Mouse (Mus musculus) stomach, embryonic 14.5 days (tissue): ENCODE results near the gene Cacna1g. TPM values are rescaled to one million over a fixed set of nuclear protein-coding genes. Genes with fewer than 3 reads are reported as not detected.

ENCODE experiments used
- ATAC-seq: fragments of 200-750 bp; cut with Nextera tagmentation; 2 replicates; pipeline ENCODE4 v1.8.0; 2017; ENCODE audit warnings: low read depth, moderate TSS enrichment; ENCODE audit not compliant: insufficient number of reproducible peaks, insufficient read depth, low FRiP score
- H3K27ac ChIP-seq: fragments of 300-500 bp; sonication (generic); 2 replicates; pipeline ENCODE4 v1.5.1; 2014; ENCODE audit warnings: mild to moderate bottlenecking, low read length, moderate library complexity, mixed read lengths
- H3K27me3 ChIP-seq: fragments of 300-500 bp; sonication (generic); 2 replicates; pipeline ENCODE4 v1.6.1; 2014; ENCODE audit warnings: low read length, control low read depth, mixed read lengths; ENCODE audit not compliant: control insufficient read depth, insufficient read depth
- H3K36me3 ChIP-seq: fragments of 300-500 bp; sonication (generic); 2 replicates; pipeline ENCODE4 v1.6.1; 2014; ENCODE audit warnings: mild to moderate bottlenecking, control low read depth, low read length, moderate library complexity, mixed read lengths; ENCODE audit not compliant: control insufficient read depth, insufficient read depth
- H3K4me1 ChIP-seq: fragments of 300-500 bp; sonication (generic); 2 replicates; pipeline ENCODE4 v1.6.1; 2014; ENCODE audit warnings: low read length, control low read depth, mixed read lengths; ENCODE audit not compliant: control insufficient read depth, insufficient read depth
- H3K4me2 ChIP-seq: fragments of 300-500 bp; sonication (generic); replicated peaks from 2 replicates; pipeline ENCODE4 v1.6.1; 2014; ENCODE audit warnings: low read depth, low read length, control low read depth
- H3K4me3 ChIP-seq: fragments of 300-500 bp; sonication (generic); 2 replicates; pipeline ENCODE4 v1.5.1; 2014; ENCODE audit warnings: low read depth, low read length, control low read depth
- H3K9ac ChIP-seq: fragments of 300-500 bp; sonication (generic); replicated peaks from 2 replicates; pipeline ENCODE4 v1.6.1; 2014; ENCODE audit warnings: low read depth, mild to moderate bottlenecking, control low read depth, low read length, moderate library complexity, mixed read lengths
- H3K9me3 ChIP-seq: fragments of 300-500 bp; sonication (generic); 2 replicates; pipeline ENCODE4 v1.6.1; 2016; ENCODE audit warnings: low read depth, low read length, control low read depth; ENCODE audit not compliant: control insufficient read depth
- WGBS: fragments of 180-500 bp; shearing (Covaris S2); extraction: QIAGEN DNeasy Blood & Tissue Kit; methylation state at CpG from one replicate; pipeline ENCODE4 v1.1.7; 2014; 5-methylcytosine and 5-hydroxymethylcytosine counted together
- polyA plus RNA-seq: library from polyadenylated mRNA; unstranded; fragments of >200 nt; fragmentation: Nextera tagmentation; extraction: Ambion mirVana; gene quantifications from 2 replicates; pipeline ENCODE4 v1.2.1, GENCODE M21; 2014

The Cacna1g gene
- polyA plus RNA-seq, 1 experiment from 2014 or later, result 13.5 TPM

DNA sequence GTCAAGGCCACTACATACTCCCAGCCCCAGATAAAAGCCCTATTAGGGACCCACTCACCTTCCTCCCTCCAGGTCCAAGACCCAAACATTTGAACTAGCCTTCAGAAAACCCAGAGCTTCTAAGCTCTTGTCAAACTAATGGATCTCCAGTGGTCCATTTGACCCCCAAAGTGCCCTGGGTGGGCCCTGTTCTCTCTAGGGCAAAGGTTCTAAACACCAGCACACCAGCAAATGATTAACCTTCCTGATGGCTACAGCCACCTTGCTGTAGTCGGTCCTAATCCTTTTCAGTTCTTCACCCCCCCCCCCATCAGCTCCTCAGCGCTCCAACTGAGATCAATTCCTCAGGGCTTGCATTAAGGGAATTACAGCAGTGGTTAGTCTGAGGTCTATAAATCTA, 9.8 kb downstream of the Cacna1g start:
- H3K27ac ChIP-seq, result no peak overlapping the region
- ATAC-seq, result no peak

DNA sequence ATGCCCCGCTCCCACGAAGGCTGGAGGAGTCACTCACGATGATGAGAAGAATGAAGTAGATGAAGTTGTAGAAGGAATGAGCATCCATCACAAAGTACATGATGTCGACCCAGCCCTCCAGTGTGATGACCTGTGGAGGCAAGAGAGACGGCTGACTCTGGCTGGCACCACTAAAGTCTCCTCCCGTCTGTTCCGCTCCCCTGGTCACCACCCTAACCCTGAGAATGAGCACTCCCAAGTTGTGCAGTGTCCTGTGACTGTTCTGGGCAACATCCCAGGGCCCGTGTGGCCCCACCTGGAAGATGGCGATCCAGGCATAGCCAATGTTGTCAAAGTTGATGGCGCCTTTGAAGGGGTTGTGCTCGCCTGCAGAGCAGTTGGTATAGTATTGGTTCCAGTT, 12.1 kb downstream of the Cacna1g start:
- no peak for ATAC-seq
- Histone ChIP-seq H3K9ac (no peak overlapping the region), H3K4me1 (0 out of 2 replicates have a peak, but pooled peaks cover 4% of the 10 kb centered on the region), H3K9me3 (no peaks in the 10 kb centered on the region), H3K27ac (no peak overlapping the region), H3K4me3 (no peak overlapping the region), H3K4me2 (no peak overlapping the region), H3K36me3 (peaks cover 7% of the 10 kb centered on the region; the same call in 1 of the 2 replicates), H3K27me3 (no peaks in the 10 kb centered on the region)
- whole genome bisulfite sequencing, result 88% methylated on average over 11 of the region's 11 CpGs

More for the DNA sequence above, 9.8 kb downstream of the Cacna1g start:
- H3K4me1 ChIP-seq, result peaks cover 24% of the 10 kb centered on the region
- no peak overlapping the region for H3K4me3 ChIP-seq
- peaks cover 3% of the 10 kb centered on the region; the same call in 1 of the 2 replicates for H3K36me3 ChIP-seq
- no peaks in the 10 kb centered on the region for H3K27me3 ChIP-seq
- no peaks in the 10 kb centered on the region for H3K9me3 ChIP-seq
- H3K9ac ChIP-seq, result no peak overlapping the region
- H3K4me2 ChIP-seq, result no peak overlapping the region
- WGBS, result 14% methylated on average over 2 of the region's 2 CpGs

DNA sequence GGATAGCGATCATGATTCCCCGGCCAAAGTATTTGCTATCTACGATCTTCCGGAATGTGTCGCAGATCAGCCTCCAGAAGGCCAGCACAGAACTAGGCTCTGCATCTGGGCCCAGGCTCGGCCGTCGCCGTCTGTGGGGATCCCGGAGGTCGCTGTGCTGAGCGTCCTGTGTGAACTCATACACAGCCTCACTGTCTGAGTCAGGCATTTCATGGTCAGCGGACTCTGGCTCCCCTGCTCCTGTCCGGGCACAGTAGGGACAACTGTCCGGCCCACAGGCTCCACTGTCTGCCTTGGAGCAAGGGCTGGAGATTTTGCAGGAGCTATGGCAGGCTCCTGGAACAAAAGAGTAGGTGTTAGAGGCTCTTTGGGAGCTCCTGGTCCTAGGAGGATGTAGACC, 17.0 kb downstream of the Cacna1g start:
- Histone ChIP-seq H3K9me3 (no peaks in the 10 kb centered on the region), H3K36me3 (peaks cover 10% of the 10 kb centered on the region; the same call in 1 of the 2 replicates), H3K9ac (no peak overlapping the region), H3K27ac (no peak overlapping the region), H3K4me2 (no peak overlapping the region), H3K4me3 (no peak overlapping the region), H3K4me1 (no peaks in the 10 kb centered on the region), H3K27me3 (no peaks in the 10 kb centered on the region)
- no peak for ATAC-seq
- 80% methylated on average over 15 of the region's 15 CpGs for WGBS

DNA sequence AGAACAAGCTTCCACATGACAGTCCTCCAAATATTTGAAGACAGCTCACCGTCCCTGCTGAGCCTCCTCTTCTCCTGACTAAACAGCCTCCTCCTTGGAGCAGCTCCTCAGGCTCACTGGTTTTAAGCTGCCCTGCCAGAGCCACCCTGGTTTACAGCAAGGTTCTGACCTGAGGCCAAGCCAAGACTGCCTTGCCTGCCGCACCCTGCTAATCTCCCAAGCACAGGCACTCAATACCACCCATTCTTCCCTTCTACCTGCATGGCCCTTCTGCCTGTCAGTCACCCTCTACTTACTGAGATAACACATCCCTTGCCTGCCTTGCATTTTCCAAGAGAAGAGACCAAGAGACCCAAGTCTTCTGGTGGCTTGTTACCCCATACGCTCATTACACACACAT, 17.7 kb downstream of the Cacna1g start:
- Histone ChIP-seq H3K27me3 (no peaks in the 10 kb centered on the region), H3K4me1 (no peaks in the 10 kb centered on the region), H3K9me3 (no peaks in the 10 kb centered on the region), H3K9ac (no peak overlapping the region), H3K27ac (no peak overlapping the region), H3K4me2 (no peak overlapping the region), H3K36me3 (peaks cover 10% of the 10 kb centered on the region; the same call in 1 of the 2 replicates), H3K4me3 (no peak overlapping the region)
- 56% methylated on average over 3 of the region's 3 CpGs for WGBS
- no peak for ATAC-seq

DNA sequence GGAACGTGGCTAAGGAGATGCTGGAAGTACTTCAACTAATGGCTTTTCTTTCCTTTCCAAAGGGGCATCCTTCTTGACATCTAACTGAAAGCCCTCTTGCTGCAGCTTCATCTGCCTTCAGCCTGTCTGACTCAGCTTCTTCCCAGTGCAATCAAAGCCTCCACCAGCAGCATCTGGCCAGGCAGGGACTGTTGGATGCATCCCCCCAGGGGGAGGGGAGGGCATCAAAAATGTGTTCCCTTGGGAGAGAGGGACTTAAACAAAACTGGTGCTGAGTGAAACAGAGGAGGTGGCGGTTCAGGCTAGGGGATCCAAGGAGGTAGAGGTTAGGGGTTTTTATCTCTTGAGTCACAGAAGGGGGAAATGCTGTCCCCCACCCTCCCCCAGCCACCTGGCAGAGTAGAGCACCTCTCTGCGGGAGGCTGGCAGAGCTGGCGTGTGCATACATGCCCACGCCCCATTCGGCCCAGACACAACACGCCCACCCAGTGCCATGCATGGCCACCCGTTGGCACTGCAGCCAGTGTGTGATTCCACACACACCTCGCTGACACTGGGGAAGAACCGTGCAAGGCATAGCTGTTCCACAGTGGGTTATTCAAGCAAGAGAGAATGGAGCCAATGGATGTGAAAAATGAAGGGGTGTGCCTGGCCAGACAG, 18.7 kb downstream of the Cacna1g start:
- Histone ChIP-seq H3K4me3 (no peak overlapping the region), H3K4me2 (no peak overlapping the region), H3K4me1 (no peaks in the 10 kb centered on the region), H3K9ac (no peak overlapping the region), H3K36me3 (peaks cover 10% of the 10 kb centered on the region; the same call in 1 of the 2 replicates), H3K27me3 (no peaks in the 10 kb centered on the region), H3K9me3 (no peaks in the 10 kb centered on the region), H3K27ac (no peak overlapping the region)
- 82% methylated on average over 10 of the region's 10 CpGs for WGBS
- ATAC-seq, result no peak

DNA sequence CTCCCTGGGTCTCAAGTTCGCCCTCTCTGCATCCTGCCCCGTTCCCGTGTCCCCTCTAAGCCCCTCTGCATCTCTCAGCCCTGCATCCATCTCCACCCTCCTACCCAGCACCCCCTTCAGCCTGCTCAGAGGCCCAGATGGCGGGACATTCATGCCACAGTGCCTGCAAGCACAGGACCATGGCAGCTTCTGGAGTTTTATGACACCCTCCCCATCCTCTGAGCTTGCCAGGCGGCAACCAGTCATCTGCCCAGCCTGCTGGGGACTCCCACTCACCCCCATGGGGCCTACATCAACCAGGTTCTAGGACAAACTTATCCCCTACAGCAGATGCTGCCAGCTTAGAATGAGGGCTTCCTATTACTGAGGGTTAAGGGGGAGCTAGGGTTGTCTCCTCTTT, 19.2 kb downstream of the Cacna1g start:
- Histone ChIP-seq H3K4me1 (0 out of 2 replicates have a peak, but pooled peaks cover 2% of the 10 kb centered on the region), H3K9ac (no peak overlapping the region), H3K4me3 (no peak overlapping the region), H3K4me2 (no peak overlapping the region), H3K27me3 (no peaks in the 10 kb centered on the region), H3K36me3 (peaks cover 10% of the 10 kb centered on the region; the same call in 1 of the 2 replicates), H3K27ac (no peak overlapping the region), H3K9me3 (no peaks in the 10 kb centered on the region)
- 74% methylated on average over 5 of the region's 5 CpGs for WGBS
- no peak for ATAC-seq

DNA sequence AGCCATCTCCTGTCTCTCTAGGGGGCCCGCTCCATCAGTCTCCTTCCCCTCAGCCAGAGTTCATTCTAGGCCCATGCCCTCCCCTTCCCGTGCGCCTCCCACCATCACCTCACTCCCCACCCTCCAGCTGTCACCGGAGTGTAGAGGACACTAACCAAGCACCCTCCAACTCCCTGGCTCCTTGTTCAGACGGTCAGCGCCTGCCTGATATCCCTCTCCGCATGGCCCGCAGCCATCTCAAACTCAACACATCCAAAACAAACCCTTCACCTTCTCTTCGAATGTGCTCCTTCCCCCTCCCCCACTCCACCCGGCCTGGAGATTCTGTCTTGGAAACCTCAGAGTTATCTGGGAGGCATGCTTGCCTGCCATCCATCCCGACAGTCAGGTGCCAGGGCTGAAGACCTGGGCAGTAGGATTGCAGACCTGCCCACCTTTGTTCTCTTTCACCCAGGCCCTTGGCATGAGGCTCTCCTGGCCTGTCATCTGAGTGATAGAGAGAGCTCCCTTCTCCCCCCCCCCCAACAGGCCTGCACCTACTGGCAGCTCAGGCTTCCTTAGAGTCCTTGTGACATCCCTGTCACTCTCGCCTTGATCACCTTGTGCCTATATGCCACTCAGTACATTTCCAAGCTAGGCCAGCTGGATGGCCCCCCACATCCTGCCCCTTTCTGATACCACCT, 22.8 kb downstream of the Cacna1g start:
- Histone ChIP-seq H3K4me3 (no peak overlapping the region), H3K9me3 (no peaks in the 10 kb centered on the region), H3K4me2 (no peak overlapping the region), H3K36me3 (peaks cover 8% of the 10 kb centered on the region; the same call in 1 of the 2 replicates), H3K9ac (no peak overlapping the region), H3K27me3 (no peaks in the 10 kb centered on the region), H3K27ac (no peak overlapping the region), H3K4me1 (0 out of 2 replicates have a peak, but pooled peaks cover 5% of the 10 kb centered on the region)
- peak; percentile 3; the same call in 1 of the 2 replicates for ATAC-seq
- 46% methylated on average over 12 of the region's 12 CpGs for WGBS

DNA sequence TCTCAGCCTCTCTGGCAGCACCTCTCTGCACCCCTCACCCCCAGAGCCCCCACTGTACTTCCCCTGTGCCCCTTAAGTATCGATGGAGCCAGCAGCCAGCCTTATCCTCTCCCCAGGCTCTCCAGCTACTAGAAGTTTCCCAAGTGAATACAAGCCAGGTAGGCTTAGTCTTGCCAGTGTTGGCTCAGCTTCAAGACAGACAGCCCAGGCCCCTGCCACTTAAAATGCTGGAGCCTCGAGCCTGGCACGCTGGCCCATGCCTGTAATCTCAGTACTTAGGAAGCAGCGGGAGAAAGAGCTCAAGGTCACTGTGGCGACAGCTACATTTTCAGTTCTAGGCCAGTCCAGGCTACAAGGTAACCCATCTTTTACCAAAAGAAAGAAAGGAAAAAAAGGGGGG, 24.1 kb downstream of the Cacna1g start:
- no peak overlapping the region for H3K4me2 ChIP-seq
- H3K27ac ChIP-seq, result no peak overlapping the region
- no peaks in the 10 kb centered on the region for H3K9me3 ChIP-seq
- no peaks in the 10 kb centered on the region for H3K27me3 ChIP-seq
- H3K4me1 ChIP-seq, result 0 out of 2 replicates have a peak, but pooled peaks cover 5% of the 10 kb centered on the region
- 61% methylated on average over 5 of the region's 5 CpGs for WGBS
- H3K9ac ChIP-seq, result no peak overlapping the region
- ATAC-seq, result no peak
- peaks cover 5% of the 10 kb centered on the region; the same call in 1 of the 2 replicates for H3K36me3 ChIP-seq
- no peak overlapping the region for H3K4me3 ChIP-seq
